Mouse (Mus musculus): ENCODE results near the gene Plekhs1.
"Not testable (repeated sequence)": the region's sequence is repeated elsewhere in the genome, so short reads cannot be mapped to it uniquely, and the experiment has no call there.

DNA sequence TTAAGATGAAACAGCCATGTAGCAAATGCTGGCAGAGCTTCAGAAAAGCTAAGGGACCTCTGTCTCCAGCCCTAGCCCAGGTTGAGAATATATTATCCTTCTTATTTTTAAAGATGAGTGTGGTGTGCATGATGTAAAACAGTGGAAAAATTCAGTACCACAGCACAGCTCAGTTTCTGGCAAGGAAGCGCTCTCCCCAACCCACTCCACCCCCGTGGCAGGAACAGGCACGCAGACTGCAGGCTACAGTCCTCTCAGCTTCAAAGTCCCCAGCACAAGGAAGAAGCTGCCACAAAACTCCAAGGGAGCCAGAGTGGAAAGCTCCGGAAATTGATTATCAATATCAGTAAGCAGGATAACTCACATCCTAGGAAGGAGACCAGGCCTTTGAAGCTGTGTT, 49.8 kb downstream of the Plekhs1 start:
- not testable (repeated sequence) for TF ChIP-seq CTCF (IDR thresholded peaks at IDR 0.05; ENCODE audit: borderline replicate concordance, insufficient read depth, low read depth, low read length); POLR2A (IDR thresholded peaks at IDR 0.05; ENCODE audit: borderline replicate concordance, insufficient read depth, low read length)
